Mouse (Mus musculus) olfactory bulb, adult 2 months (tissue): ENCODE data around the gene Rpl23a. TPM values are rescaled to one million over a fixed set of nuclear protein-coding genes. Genes with fewer than 3 reads are reported as not detected.
A peak's percentile ranks its signal among the peaks of the same experiment; 100 is the strongest.

Experiments
- H3K27ac ChIP-seq: fragments of 200-500 bp; 2 replicates; pipeline ENCODE4 v1.5.1; 2012; ENCODE audit warnings: low read depth, low read length; ENCODE audit not compliant: insufficient read depth
- H3K4me1 ChIP-seq: fragments of 200-500 bp; 2 replicates; pipeline ENCODE4 v1.6.1; 2012; ENCODE audit warnings: low read length; ENCODE audit not compliant: control insufficient read depth, insufficient read depth
- H3K4me3 ChIP-seq: fragments of 200-500 bp; 2 replicates; pipeline ENCODE4 v1.5.1; 2012; ENCODE audit warnings: mild to moderate bottlenecking, low read depth, low read length, moderate library complexity; ENCODE audit not compliant: insufficient read depth
- CTCF ChIP-seq: fragments of 200-500 bp; IDR thresholded peaks from 2 replicates; pipeline ENCODE4 v1.5.1; 2012; ENCODE audit warnings: low read depth, mild to moderate bottlenecking, low read length, moderate library complexity; ENCODE audit not compliant: insufficient read depth
- POLR2A ChIP-seq: fragments of 200-500 bp; IDR thresholded peaks from 2 replicates; pipeline ENCODE4 v1.6.1; 2012; ENCODE audit warnings: mild to moderate bottlenecking, low read depth, low read length, moderate library complexity; ENCODE audit not compliant: insufficient read depth
- WGBS: fragments of 180-500 bp; shearing (Covaris S2); methylation state at CpG from one replicate; pipeline ENCODE4 v1.1.7; 2018; 5-methylcytosine and 5-hydroxymethylcytosine counted together
- polyA plus RNA-seq: library from polyadenylated mRNA; stranded (reverse); fragments of >200 nt; gene quantifications from 2 replicates; pipeline ENCODE4 v1.2.4, GENCODE M21; 2012; ENCODE audit warnings: low replicate concordance; ENCODE audit not compliant: missing spikeins, insufficient read depth, insufficient read length

Rpl23a gene
- polyA plus RNA-seq, 1 experiment, result not detected

DNA sequence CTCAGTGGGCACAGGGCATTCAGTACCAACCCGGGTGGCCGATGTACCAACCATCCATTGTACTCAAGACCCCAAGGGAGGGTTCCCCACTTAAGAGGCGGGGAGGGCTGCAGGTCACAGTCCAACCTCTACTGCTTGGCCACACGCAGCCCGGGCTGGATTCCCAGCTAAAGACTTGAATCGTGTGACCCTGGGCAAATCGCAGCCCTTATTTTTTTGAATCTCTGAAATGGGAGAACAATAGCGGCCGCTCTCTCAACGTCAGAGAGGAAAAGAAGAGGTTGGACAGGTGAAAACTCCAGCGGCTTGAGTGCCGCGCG lies 18.8 kb downstream of the Rpl23a start:
- 2% methylated on average over 14 of the region's 14 CpGs for WGBS
- Histone ChIP-seq H3K27ac (peak overlapping the region; percentile 65), H3K4me1 (peaks cover 33% of the 10 kb centered on the region), H3K4me3 (peak overlapping the region; percentile 78)
- TF ChIP-seq CTCF (no peak), POLR2A (no peak)

DNA sequence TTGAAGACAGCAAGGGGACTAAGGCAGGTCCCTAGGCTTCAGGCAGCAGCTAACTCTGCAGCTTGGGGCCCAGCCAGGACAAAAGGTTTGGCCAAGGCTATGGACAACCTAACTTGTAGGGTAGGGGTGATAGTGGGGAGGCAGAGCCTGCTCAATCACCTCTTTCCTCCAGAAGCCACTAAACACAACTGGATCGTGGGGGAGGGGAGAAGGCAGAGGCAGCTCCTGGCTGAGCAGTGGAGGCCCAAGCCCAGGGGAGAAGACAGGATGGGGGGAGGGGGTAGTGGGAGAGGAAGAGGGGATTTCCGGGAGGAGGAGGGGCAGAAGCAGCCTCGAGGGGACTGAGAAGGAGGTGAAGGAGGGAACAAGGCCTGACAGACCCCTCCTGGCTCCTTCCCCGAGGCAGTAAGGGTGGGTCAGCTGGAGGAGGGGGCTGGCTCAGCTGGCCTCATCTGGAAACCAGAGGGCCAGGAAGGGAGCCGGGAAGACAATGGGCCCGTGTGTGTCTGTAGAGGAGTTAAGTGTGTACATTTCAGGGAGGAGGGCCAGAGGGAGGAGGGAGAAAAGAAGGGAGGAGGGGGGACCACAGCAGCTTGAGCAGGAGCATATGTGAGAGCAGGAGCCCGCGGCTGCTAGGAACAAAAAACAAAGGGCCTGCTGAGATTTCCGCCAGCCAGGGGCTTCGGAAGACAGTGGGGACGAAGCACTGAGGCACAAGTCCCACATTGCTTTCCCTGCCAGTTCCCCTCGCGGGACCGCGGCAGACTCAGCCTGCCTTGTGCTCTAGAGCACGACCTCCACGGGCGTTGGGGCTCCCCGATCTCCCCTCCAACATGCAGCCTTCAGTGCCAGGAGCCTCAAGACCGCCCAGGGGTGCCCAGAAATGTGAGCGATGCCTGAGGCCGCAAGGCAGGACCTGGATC lies 19.4 kb downstream of the Rpl23a start:
- Histone ChIP-seq H3K4me3 (peak overlapping the region; percentile 78), H3K27ac (peak overlapping the region; percentile 65), H3K4me1 (peaks cover 35% of the 10 kb centered on the region)
- 3% methylated on average over 22 of the region's 22 CpGs for WGBS
- TF ChIP-seq POLR2A (no peak), CTCF (no peak)

DNA sequence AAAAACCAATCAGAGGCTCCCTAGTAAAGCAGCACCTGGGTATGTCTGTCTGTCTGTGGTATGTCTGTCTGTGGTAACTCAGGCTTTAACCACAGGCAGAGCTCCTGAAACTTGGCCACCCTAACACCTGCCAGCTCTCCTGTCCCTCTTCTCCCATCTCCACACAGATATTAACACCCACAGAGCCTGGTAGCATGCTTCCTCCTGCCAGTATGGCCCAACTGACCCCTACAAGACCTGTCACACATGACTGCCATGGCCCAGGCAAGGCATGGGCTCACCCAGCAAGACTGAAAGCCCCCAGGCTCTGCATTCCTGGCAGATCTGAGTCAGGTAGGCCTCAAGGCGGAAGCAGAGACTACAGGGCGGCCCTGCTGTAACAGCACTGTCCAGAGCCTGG lies 20.3 kb downstream of the Rpl23a start:
- WGBS, result 78% methylated on average over 2 of the region's 2 CpGs
- no peak overlapping the region for H3K4me3 ChIP-seq
- peaks cover 35% of the 10 kb centered on the region for H3K4me1 ChIP-seq
- TF ChIP-seq CTCF, result no peak
- TF ChIP-seq POLR2A, result no peak
- no peak overlapping the region for H3K27ac ChIP-seq

DNA sequence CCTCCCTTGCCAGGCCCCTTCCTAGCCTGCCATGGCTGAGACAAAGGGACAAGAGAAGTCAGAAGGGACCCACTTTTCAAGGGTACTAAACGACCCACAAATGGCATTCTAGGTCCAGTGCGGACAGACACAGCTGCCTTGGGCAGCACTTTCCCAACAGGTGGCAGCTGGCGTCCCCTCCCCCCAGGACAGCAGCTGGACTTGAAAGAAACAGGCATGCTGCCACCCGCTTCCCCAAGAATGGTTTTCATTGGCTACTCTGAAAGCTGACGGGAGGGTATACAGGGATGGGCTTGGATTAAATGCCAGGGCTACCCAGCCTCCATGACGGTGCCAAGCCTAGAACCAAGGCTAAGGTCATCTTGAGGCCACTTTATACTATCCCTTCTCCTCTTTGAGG lies 20.9 kb downstream of the Rpl23a start:
- H3K4me1 ChIP-seq, result peaks cover 35% of the 10 kb centered on the region
- TF ChIP-seq POLR2A, result no peak
- TF ChIP-seq CTCF, result no peak
- no peak overlapping the region for H3K4me3 ChIP-seq
- H3K27ac ChIP-seq, result no peak overlapping the region
- WGBS, result 34% methylated on average over 6 of the region's 6 CpGs

DNA sequence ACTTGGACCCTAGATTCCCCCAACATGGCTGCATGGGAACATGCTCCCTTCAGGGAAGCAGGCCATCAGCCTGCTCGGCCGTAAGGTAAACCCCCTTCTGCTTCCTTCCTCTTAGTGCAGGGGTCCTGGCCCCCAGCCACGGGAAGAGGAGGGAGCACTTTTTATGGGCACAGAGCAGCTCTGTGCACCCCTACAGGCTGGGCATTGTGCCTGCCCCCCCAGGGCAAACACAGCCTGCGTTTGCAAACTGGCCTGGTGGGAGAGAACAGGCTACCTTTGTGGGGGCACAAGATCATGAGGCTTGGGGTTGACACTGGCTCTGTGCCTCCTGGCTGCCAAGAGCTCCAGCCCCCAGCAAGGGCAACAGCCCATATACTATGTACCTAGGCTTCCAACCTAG lies 21.4 kb downstream of the Rpl23a start:
- Histone ChIP-seq H3K4me1 (peaks cover 35% of the 10 kb centered on the region), H3K4me3 (no peak overlapping the region), H3K27ac (no peak overlapping the region)
- 33% methylated on average over 4 of the region's 4 CpGs for WGBS
- TF ChIP-seq CTCF, result no peak
- no peak for TF ChIP-seq POLR2A

DNA sequence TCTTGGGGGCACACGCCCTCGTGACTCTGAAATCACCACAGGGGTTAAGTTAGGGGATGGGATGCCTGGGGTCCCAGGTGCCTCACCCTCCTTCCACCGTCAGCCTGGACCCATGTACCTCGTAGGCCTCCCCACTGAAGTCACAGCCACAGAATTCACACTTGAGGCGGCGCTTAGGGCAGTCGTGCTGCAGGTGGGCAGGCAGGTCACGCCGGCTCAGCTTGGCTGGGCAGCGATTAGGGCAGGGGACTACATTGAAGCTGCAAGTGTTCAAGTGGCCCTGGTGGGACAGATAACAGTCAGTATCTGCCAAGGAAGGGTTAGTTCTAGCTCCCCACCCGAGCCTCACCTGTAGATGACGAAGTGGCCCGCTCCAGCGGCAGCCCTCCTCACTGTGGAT lies 22.2 kb downstream of the Rpl23a start:
- H3K27ac ChIP-seq, result no peak overlapping the region
- H3K4me3 ChIP-seq, result no peak overlapping the region
- 89% methylated on average over 14 of the region's 14 CpGs for WGBS
- TF ChIP-seq CTCF, result no peak
- TF ChIP-seq POLR2A, result no peak
- peaks cover 35% of the 10 kb centered on the region for H3K4me1 ChIP-seq

DNA sequence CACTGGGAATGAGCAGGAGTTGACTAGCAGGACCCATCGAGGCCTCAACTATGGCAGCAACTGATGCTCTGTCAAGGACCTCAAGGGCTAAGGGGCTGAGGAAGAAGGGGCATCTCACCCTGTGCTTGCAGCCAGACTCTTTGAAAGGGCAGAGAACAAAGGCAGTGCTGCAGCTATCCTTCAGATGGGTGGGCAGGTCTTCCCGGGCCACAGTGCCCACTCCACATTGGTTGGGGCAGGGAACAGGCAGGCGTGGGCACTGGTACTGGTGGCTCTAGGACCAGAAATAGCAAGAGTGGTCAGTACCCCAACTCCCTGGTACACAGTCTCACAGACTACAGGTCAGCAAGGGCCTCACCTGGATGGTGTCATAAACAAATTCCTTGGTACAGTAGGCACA lies 22.7 kb downstream of the Rpl23a start:
- no peak for TF ChIP-seq CTCF
- TF ChIP-seq POLR2A, result no peak
- 83% methylated on average over 3 of the region's 3 CpGs for whole genome bisulfite sequencing
- peaks cover 32% of the 10 kb centered on the region for H3K4me1 ChIP-seq
- H3K27ac ChIP-seq, result no peak overlapping the region
- no peak overlapping the region for H3K4me3 ChIP-seq

DNA sequence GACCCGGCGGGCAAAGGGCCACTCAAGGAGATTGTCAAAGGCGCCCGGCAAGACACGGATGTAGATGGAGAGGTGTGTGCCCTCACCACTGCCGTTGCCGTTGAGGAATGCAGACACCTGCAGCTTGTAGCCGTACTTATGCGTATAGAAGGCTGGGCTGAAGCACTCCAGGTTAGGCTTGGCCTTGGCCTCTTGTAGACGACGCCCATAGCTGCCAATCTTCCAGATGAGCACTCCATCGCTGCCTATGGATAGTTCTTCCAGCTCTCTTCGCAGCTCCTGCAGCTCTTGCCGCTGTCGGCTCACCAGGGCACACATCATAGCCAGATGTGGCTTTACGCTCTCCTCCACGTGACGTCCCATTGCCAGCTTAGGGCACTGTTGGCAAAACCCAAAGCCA lies 23.2 kb downstream of the Rpl23a start:
- Histone ChIP-seq H3K4me3 (no peak overlapping the region), H3K27ac (no peak overlapping the region), H3K4me1 (peaks cover 29% of the 10 kb centered on the region)
- 90% methylated on average over 18 of the region's 18 CpGs for WGBS
- TF ChIP-seq CTCF (no peak), POLR2A (no peak)

DNA sequence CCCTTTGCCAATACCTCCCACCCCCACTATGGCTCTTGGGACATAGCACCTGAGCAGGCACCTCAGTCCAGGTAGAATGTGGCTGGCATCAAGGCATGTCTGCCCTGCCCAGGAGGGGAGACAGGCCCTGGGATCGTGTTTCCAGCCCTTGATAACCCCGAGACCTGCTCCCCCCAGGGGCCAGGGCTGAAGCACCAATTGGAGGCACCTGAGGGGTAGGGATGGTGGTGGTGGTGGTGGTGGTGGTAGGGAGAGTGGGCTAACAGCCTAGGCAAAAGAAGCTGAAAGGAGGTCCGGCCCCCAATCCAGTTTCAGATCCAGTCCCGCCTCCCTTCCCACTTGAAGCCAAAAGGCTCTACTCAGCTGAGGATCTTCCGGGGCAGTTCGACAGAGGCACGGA lies 23.8 kb downstream of the Rpl23a start:
- Histone ChIP-seq H3K27ac (no peak overlapping the region), H3K4me1 (peaks cover 25% of the 10 kb centered on the region), H3K4me3 (no peak overlapping the region)
- TF ChIP-seq CTCF, result no peak
- 81% methylated on average over 7 of the region's 7 CpGs for WGBS
